Mouse (Mus musculus): Measurements from ENCODE around the gene Hacl1. TPM values are rescaled to one million over a fixed set of nuclear protein-coding genes. Genes with fewer than 3 reads are reported as not detected.

The Hacl1 gene
- polyA plus RNA-seq, 1 experiment from 2014 or later: 13.0 TPM

DNA sequence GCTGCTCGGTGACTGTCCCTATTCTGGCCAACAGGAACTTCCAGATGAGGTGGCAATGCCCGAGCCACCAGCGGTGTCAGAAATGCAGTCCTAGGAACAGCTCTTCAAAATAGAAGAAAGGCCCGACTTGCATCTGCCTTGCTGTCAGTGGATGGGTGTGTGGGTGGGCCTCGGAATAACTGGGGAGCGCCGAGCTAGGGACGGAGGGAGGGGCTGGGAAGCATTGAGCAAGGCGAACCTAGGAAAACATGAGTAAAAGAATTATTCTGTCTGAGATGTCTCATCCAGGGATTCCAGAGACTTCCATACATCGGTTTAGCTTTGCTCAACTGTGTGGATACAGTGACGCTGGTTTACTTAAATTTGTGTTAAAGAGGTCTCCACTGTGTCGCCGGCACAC, 27.2 kb upstream of the Hacl1 start:
- no peak for ATAC-seq (ENCODE audit: insufficient read depth, low FRiP score, low read depth)
- Histone ChIP-seq H3K27ac (peak overlapping the region; percentile 72; the same call in 1 of the 2 replicates), H3K4me2 (no peak overlapping the region), H3K4me1 (peaks cover 16% of the 10 kb centered on the region), H3K27me3 (replicated peaks) (no peaks in the 10 kb centered on the region), H3K9ac (no peak overlapping the region), H3K9me3 (no peaks in the 10 kb centered on the region), H3K36me3 (peaks cover 13% of the 10 kb centered on the region), H3K4me3 (replicated peaks) (no peak overlapping the region)
- WGBS: 83% methylated on average over 13 of the region's 13 CpGs

DNA sequence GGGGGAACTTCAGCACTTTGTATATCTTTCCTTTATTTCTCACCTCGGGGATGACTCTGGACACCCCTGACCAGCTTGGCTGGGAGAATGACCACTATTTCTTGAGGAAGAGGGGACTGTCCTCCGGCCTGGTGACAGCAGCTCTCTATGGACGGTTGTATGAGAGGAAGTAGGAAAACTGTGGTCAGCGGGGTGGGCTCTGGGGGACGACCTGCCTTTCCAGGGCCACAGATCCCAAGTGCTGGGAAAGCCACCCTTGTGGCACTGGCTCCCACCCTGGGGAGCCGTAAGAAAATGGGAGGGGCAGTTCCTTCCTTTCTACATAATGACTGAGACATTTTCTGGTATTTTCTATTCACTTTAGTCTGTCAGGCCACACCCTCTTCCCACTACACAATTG, 26.7 kb upstream of the Hacl1 start:
- Histone ChIP-seq H3K36me3 (peaks cover 13% of the 10 kb centered on the region), H3K4me2 (no peak overlapping the region), H3K27me3 (replicated peaks) (no peaks in the 10 kb centered on the region), H3K9me3 (no peaks in the 10 kb centered on the region), H3K9ac (no peak overlapping the region), H3K4me3 (replicated peaks) (no peak overlapping the region), H3K27ac (no peak overlapping the region), H3K4me1 (peaks cover 21% of the 10 kb centered on the region)
- ATAC-seq (ENCODE audit: insufficient read depth, low FRiP score, low read depth): no peak
- 78% methylated on average over 6 of the region's 6 CpGs for WGBS

DNA sequence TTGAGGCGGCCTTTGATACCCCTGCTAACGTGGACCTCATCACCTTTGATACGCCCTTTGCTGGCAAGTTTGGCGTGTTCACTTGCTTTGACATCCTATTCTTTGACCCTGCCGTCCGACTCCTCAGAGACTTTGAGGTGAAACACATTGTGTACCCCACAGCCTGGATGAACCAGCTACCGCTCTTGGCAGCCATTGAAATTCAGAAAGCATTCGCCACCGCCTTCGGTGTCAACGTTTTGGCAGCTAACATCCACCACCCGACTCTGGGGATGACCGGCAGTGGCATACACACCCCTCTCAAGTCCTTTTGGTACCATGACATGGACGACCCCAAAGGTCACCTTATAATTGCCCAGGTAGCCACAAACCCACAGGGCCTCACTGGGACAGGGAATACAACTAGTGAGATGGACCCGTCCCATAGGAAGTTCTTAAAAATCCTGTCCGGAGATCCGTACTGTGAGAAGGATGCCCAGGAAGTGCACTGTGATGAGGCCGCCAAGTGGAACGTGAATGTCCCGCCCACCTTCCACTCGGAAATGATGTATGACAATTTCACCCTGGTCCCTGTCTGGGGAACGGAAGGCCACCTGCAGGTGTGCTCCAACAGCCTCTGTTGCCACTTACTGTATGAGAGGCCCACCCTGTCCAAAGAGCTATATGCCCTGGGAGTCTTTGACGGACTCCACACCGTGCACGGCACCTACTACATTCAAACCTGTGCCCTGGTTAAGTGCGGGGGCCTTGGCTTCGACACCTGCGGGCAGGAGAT, 26.0 kb upstream of the Hacl1 start:
- Histone ChIP-seq H3K4me3 (replicated peaks) (no peak overlapping the region), H3K9me3 (no peaks in the 10 kb centered on the region), H3K36me3 (peaks cover 13% of the 10 kb centered on the region), H3K27me3 (replicated peaks) (no peaks in the 10 kb centered on the region), H3K4me2 (no peak overlapping the region), H3K27ac (no peak overlapping the region), H3K9ac (no peak overlapping the region), H3K4me1 (peaks cover 26% of the 10 kb centered on the region)
- 93% methylated on average over 28 of the region's 28 CpGs for WGBS
- ATAC-seq (ENCODE audit: insufficient read depth, low FRiP score, low read depth): no peak

GRCm38 (mm10) chr14:31665566-31665940, 24.5 kb upstream of the Hacl1 start:
- Histone ChIP-seq H3K9me3 (no peaks in the 10 kb centered on the region), H3K9ac (no peak overlapping the region), H3K4me1 (peaks cover 32% of the 10 kb centered on the region), H3K36me3 (peaks cover 13% of the 10 kb centered on the region), H3K4me3 (replicated peaks) (no peak overlapping the region), H3K27me3 (replicated peaks) (no peaks in the 10 kb centered on the region), H3K4me2 (no peak overlapping the region), H3K27ac (peak overlapping the region; percentile 97)
- WGBS: 59% methylated on average over 4 of the region's 4 CpGs
- no peak for ATAC-seq (ENCODE audit: insufficient read depth, low FRiP score, low read depth)

DNA sequence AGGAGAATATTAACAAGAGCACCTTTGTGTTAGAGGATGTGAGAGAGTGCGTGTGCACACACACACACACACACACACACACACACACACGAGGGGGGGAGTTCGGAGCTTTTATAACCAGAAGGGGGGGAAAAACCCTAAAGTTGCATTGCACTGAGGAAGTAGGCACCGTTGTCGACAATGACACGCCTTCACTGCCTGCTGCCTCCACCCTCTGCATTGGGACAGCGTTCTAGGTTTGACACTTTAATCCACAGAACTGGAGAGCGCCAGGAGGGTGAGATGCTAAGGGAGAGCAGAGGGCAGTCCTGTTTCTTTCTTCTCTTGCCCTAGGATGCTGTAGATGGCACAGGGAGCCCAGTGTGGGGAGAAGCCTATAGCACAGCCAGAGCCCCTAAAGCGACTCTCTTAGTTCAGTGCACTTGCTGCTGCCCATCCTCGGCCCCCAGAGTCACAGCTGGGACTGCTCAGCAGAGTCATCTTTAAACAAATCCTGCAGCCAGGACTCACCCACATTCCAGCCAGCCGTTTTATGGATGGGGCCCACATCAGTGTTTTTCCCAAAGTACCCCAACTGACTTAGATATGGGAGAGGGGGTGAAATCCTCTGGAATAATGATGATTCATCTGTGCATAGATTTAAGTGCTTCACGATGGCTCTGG, 23.9 kb upstream of the Hacl1 start:
- peak overlapping the region; percentile 97 for H3K27ac ChIP-seq
- no peak for ATAC-seq (ENCODE audit: insufficient read depth, low FRiP score, low read depth)
- no peak overlapping the region for H3K9ac ChIP-seq
- no peak overlapping the region for H3K4me2 ChIP-seq
- peaks cover 33% of the 10 kb centered on the region for H3K4me1 ChIP-seq
- WGBS: 30% methylated on average over 12 of the region's 12 CpGs
- no peaks in the 10 kb centered on the region for H3K27me3 ChIP-seq (replicated peaks)
- no peak overlapping the region for H3K4me3 ChIP-seq (replicated peaks)
- no peaks in the 10 kb centered on the region for H3K9me3 ChIP-seq
- H3K36me3 ChIP-seq: peaks cover 13% of the 10 kb centered on the region

DNA sequence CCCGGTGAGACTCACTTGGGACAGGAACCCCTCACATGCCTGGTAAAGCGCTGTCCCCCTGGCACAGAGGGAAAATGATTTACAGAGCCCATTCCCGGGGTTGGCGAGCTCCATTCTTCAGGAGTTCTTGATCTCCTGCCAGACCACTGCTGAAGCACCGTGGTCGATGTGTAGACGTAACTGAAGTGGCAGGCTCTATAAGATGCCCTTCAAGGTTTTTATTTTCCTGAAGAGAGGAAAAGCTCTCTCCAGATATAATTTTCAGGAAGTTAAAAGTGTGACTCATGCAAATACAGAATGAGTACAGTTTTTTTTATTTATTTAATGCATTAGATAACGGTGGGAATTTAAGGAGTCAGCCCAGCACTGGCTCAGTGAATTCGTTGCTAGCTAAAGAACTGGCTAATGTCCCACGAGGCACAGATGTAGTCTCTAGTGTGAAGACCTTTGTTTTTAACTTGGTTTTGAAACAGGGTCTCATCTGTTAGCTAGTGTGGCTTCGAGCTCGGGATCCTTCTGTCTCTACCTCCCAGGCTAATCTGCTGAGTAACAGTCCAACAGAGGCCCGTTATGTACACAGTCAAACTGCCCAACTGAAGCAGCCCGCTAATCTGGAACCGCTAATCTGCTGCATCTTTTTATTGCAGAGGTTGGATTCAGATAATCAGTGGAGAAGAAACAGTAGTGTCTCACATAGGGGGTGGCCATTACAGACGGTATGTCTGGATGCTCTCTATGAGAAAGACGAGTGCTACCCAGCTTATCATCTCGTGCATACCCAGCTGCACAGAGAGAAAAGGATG, 23.2 kb upstream of the Hacl1 start:
- Histone ChIP-seq H3K36me3 (peaks cover 13% of the 10 kb centered on the region), H3K27me3 (replicated peaks) (no peaks in the 10 kb centered on the region), H3K4me3 (replicated peaks) (no peak overlapping the region), H3K9me3 (no peaks in the 10 kb centered on the region), H3K9ac (no peak overlapping the region), H3K27ac (peak overlapping the region; percentile 97), H3K4me2 (no peak overlapping the region), H3K4me1 (peaks cover 32% of the 10 kb centered on the region)
- WGBS: 44% methylated on average over 18 of the region's 18 CpGs
- no peak for ATAC-seq (ENCODE audit: insufficient read depth, low FRiP score, low read depth)

DNA sequence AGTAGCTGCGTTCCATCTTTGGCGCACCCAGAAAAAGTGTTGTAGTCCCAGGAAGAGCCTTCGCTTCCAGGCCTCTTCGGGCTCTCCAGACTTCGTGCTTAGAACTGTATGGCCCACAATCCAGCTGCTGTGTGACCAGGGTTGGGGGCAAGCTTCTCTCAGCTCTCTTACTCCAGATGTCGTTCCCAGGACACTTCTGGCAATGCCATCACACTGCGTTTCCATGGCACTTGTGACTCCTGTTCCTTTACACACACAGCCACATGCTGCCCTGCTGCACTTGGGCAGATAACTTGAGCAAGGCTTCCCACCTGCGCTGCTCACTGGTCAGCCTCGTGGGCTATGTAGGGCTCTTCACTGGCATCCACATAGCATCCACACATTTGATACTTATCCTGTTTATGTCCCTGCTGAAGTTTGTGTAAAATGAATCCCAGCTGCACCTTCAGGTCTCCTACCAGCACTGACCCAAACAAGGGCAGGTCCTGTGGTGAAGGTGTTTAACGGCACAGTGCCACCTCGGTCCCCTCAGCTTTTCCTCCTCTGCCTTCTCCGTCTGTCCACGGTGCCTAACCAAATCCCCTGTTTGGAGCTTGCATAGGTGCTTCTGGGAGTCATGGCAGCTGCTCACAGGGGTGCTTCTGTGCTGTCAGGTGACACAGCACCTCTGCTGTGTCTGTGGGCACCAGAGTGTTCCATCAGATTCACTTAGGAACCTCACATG, 22.5 kb upstream of the Hacl1 start:
- Histone ChIP-seq H3K4me1 (peaks cover 37% of the 10 kb centered on the region), H3K27me3 (replicated peaks) (no peaks in the 10 kb centered on the region), H3K4me3 (replicated peaks) (no peak overlapping the region), H3K9me3 (no peaks in the 10 kb centered on the region), H3K4me2 (no peak overlapping the region), H3K27ac (peak overlapping the region; percentile 97), H3K36me3 (peaks cover 13% of the 10 kb centered on the region), H3K9ac (no peak overlapping the region)
- ATAC-seq (ENCODE audit: insufficient read depth, low FRiP score, low read depth): no peak
- WGBS: 77% methylated on average over 13 of the region's 13 CpGs

GRCm38 (mm10) chr14:31662555-31663211, 21.6 kb upstream of the Hacl1 start:
- peaks cover 37% of the 10 kb centered on the region for H3K4me1 ChIP-seq
- H3K27me3 ChIP-seq (replicated peaks): no peaks in the 10 kb centered on the region
- 0 out of 2 replicates have a peak, but pooled peaks have one; percentile 1 for ATAC-seq (ENCODE audit: insufficient read depth, low FRiP score, low read depth)
- H3K9ac ChIP-seq: peak overlapping the region; percentile 24; the same call in 1 of the 2 replicates
- H3K4me2 ChIP-seq: peak overlapping the region; percentile 54
- H3K27ac ChIP-seq: peak overlapping the region; percentile 97
- WGBS: 24% methylated on average over 9 of the region's 9 CpGs
- peaks cover 11% of the 10 kb centered on the region for H3K36me3 ChIP-seq
- H3K4me3 ChIP-seq (replicated peaks): no peak overlapping the region
- H3K9me3 ChIP-seq: no peaks in the 10 kb centered on the region

GRCm38 (mm10) chr14:31661671-31662554, 20.8 kb upstream of the Hacl1 start:
- Histone ChIP-seq H3K36me3 (peaks cover 3% of the 10 kb centered on the region; the same call in 1 of the 2 replicates), H3K4me1 (peaks cover 41% of the 10 kb centered on the region), H3K9me3 (no peaks in the 10 kb centered on the region), H3K4me2 (peak overlapping the region; percentile 54), H3K9ac (peak overlapping the region; percentile 24; the same call in 1 of the 2 replicates), H3K27me3 (replicated peaks) (no peaks in the 10 kb centered on the region), H3K27ac (peak overlapping the region; percentile 97), H3K4me3 (replicated peaks) (peak overlapping the region; percentile 33)
- WGBS: 3% methylated on average over 44 of the region's 44 CpGs
- ATAC-seq (ENCODE audit: insufficient read depth, low FRiP score, low read depth): peak; percentile 89

DNA sequence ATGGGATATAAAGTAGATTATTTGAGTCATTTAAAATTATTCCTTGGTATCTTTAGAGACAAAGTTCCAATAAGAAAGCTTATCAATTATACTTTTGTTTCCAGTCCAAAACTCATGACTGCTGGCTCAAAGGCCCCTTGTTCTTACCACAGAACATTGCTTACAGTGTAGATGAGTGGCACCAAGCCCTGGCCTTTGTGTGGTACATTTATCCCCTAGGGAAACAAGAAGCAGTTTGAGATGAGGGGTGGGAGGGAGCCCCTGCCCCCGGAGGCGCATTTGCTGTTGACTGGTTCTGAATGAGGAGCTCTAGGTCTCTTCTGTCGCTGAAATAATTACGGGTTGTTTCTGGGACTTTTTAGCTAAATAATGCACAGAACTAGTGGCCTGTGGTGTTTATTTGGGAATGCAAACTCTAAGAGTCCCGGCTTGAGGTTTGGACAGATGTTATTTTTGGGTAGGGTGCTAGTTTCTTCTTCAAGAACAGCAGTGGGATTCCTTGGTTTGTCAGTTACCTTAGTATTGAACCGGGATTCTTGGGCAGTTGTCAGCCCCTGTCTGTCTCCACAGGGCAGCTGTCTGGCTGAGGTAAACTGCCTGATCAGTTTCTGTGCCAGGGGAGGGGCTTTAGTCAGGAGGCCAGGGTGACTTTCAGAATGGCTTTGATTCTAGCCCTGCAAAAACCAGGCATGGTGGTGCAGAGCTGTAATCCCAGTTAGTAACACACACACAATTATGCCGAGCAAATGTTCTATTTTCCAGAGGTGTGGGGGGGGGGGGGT, 19.4 kb upstream of the Hacl1 start:
- Histone ChIP-seq H3K9ac (no peak overlapping the region), H3K27me3 (replicated peaks) (no peaks in the 10 kb centered on the region), H3K36me3 (no peaks in the 10 kb centered on the region), H3K4me1 (peaks cover 37% of the 10 kb centered on the region), H3K4me3 (replicated peaks) (no peak overlapping the region), H3K4me2 (no peak overlapping the region), H3K9me3 (no peaks in the 10 kb centered on the region), H3K27ac (peak overlapping the region; percentile 97)
- no peak for ATAC-seq (ENCODE audit: insufficient read depth, low FRiP score, low read depth)
- 67% methylated on average over 7 of the region's 7 CpGs for whole genome bisulfite sequencing

All from stomach, embryonic 15.5 days (tissue).